Mouse (Mus musculus) neural tube, embryonic 14.5 days (tissue): ENCODE data around the gene Atp1b1. TPM values are rescaled to one million over a fixed set of nuclear protein-coding genes. Genes with fewer than 3 reads are reported as not detected.

Experiments
- ATAC-seq: fragments of 200-750 bp; cut with Nextera tagmentation; 2 replicates; pipeline ENCODE4 v1.8.0; 2017; ENCODE audit warnings: low read depth, mild to moderate bottlenecking, moderate TSS enrichment, moderate library complexity
- H3K27ac ChIP-seq: fragments of 300-500 bp; sonication (generic); 2 replicates; pipeline ENCODE4 v1.5.1; 2014; ENCODE audit warnings: low read depth, mild to moderate bottlenecking, control low read depth, low read length, moderate library complexity, mixed read lengths
- H3K27me3 ChIP-seq: fragments of 300-500 bp; sonication (generic); 2 replicates; pipeline ENCODE4 v1.6.1; 2014; ENCODE audit warnings: low read length; ENCODE audit not compliant: control insufficient read depth, insufficient read depth
- H3K36me3 ChIP-seq: fragments of 300-500 bp; sonication (generic); 2 replicates; pipeline ENCODE4 v1.6.1; 2014; ENCODE audit warnings: low read length, mixed read lengths; ENCODE audit not compliant: control insufficient read depth, insufficient read depth
- H3K4me1 ChIP-seq: fragments of 300-500 bp; sonication (generic); 2 replicates; pipeline ENCODE4 v1.6.1; 2014; ENCODE audit warnings: low read length; ENCODE audit not compliant: control insufficient read depth, insufficient read depth
- H3K4me2 ChIP-seq: fragments of 300-500 bp; sonication (generic); 2 replicates; pipeline ENCODE4 v1.6.1; 2014; ENCODE audit warnings: mild to moderate bottlenecking, low read depth, low read length, control low read depth
- H3K4me3 ChIP-seq: fragments of 300-500 bp; sonication (generic); 2 replicates; pipeline ENCODE4 v1.5.1; 2014; ENCODE audit warnings: low read depth, low read length, control low read depth, mixed read lengths
- H3K9ac ChIP-seq: fragments of 300-500 bp; sonication (generic); replicated peaks from 2 replicates; pipeline ENCODE4 v1.6.1; 2014; ENCODE audit warnings: low read depth, mild to moderate bottlenecking, control low read depth, low read length, mixed read lengths
- H3K9me3 ChIP-seq: fragments of 300-500 bp; sonication (generic); 2 replicates; pipeline ENCODE4 v1.6.1; 2016; ENCODE audit warnings: low read length; ENCODE audit not compliant: control insufficient read depth
- WGBS: fragments of 180-500 bp; shearing (Covaris S2); extraction: QIAGEN DNeasy Blood & Tissue Kit; methylation state at CpG from one replicate; pipeline ENCODE4 v1.1.7; 2014; 5-methylcytosine and 5-hydroxymethylcytosine counted together
- polyA plus RNA-seq: library from polyadenylated mRNA; unstranded; fragments of >200 nt; fragmentation: Nextera tagmentation; extraction: Ambion mirVana; gene quantifications from 2 replicates; pipeline ENCODE4 v1.2.1, GENCODE M21; 2014

Atp1b1 gene
- polyA plus RNA-seq, 1 experiment from 2014 or later = 266 TPM

- no peaks in the 10 kb centered on the region for H3K36me3 ChIP-seq
Observed at GRCm38 (mm10) chr1:164397672-164398071, 60.5 kb downstream of the Atp1b1 start.

GRCm38 (mm10) chr1:164395131-164395780 is 62.9 kb downstream of the Atp1b1 start:
- peak; percentile 78 for ATAC-seq
- WGBS = 29% methylated on average over 6 of the region's 6 CpGs

More at GRCm38 (mm10) chr1:164397672-164398071, 60.5 kb downstream of the Atp1b1 start:
- Histone ChIP-seq H3K27me3 (no peaks in the 10 kb centered on the region), H3K4me2 (no peak overlapping the region), H3K9ac (no peak overlapping the region), H3K27ac (no peak overlapping the region), H3K4me3 (no peak overlapping the region), H3K4me1 (0 out of 2 replicates have a peak, but pooled peaks cover 4% of the 10 kb centered on the region), H3K9me3 (no peaks in the 10 kb centered on the region; the same call in 1 of the 2 replicates)
- ATAC-seq = no peak
- 59% methylated on average over 4 of the region's 4 CpGs for WGBS

GRCm38 (mm10) chr1:164392176-164392575 is 66.0 kb downstream of the Atp1b1 start:
- ATAC-seq = peak; percentile 58; the same call in 1 of the 2 replicates
- H3K36me3 ChIP-seq = no peaks in the 10 kb centered on the region
- H3K27ac ChIP-seq = no peak overlapping the region
- no peaks in the 10 kb centered on the region for H3K27me3 ChIP-seq
- WGBS = 21% methylated on average over 3 of the region's 3 CpGs
- H3K4me3 ChIP-seq = no peak overlapping the region
- no peaks in the 10 kb centered on the region for H3K9me3 ChIP-seq
- no peak overlapping the region for H3K9ac ChIP-seq
- H3K4me2 ChIP-seq = no peak overlapping the region
- H3K4me1 ChIP-seq = 0 out of 2 replicates have a peak, but pooled peaks cover 4% of the 10 kb centered on the region

More at GRCm38 (mm10) chr1:164395131-164395780, 62.9 kb downstream of the Atp1b1 start:
- 0 out of 2 replicates have a peak, but pooled peaks cover 4% of the 10 kb centered on the region for H3K4me1 ChIP-seq
- H3K4me3 ChIP-seq = no peak overlapping the region
- H3K27ac ChIP-seq = peak overlapping the region; percentile 62
- H3K27me3 ChIP-seq = no peaks in the 10 kb centered on the region
- H3K36me3 ChIP-seq = no peaks in the 10 kb centered on the region
- H3K9me3 ChIP-seq = no peaks in the 10 kb centered on the region
- no peak overlapping the region for H3K9ac ChIP-seq
- H3K4me2 ChIP-seq = no peak overlapping the region

GRCm38 (mm10) chr1:164389743-164390142 is 68.4 kb downstream of the Atp1b1 start:
- no peaks in the 10 kb centered on the region for H3K36me3 ChIP-seq
- no peak overlapping the region for H3K9ac ChIP-seq
- no peaks in the 10 kb centered on the region for H3K4me1 ChIP-seq
- H3K9me3 ChIP-seq = no peaks in the 10 kb centered on the region
- no peaks in the 10 kb centered on the region for H3K27me3 ChIP-seq
- H3K27ac ChIP-seq = no peak overlapping the region
- H3K4me3 ChIP-seq = no peak overlapping the region
- WGBS = 69% methylated on average over 4 of the region's 4 CpGs
- no peak overlapping the region for H3K4me2 ChIP-seq
- ATAC-seq = no peak

Other genes with a start within 250 kb of the Atp1b1 start
- gene Slc19a2, start 209.3 kb downstream of the Atp1b1 start, polyA plus RNA-seq = 7.3 and 8.7 TPM in 2 replicates
- gene Ccdc181, start 182.8 kb downstream of the Atp1b1 start, polyA plus RNA-seq = 23.9 and 24.7 TPM in 2 replicates
- 25.6 and 25.8 TPM in 2 replicates for gene Nme7, start 154.2 kb downstream of the Atp1b1 start, polyA plus RNA-seq
- gene Blzf1, start 150.9 kb downstream of the Atp1b1 start, polyA plus RNA-seq = 32.1 and 32.6 TPM in 2 replicates